Mouse (Mus musculus): ENCODE results near the gene Galnt10. TPM values are rescaled to one million over a fixed set of nuclear protein-coding genes. Genes with fewer than 3 reads are reported as not detected.

Gene Galnt10
- polyA plus RNA-seq, 1 experiment: 19.4 TPM

GRCm38 (mm10) chr11:57701193-57701925 lies 56.1 kb downstream of the Galnt10 start:
- TF ChIP-seq CTCF (IDR thresholded peaks at IDR 0.05; ENCODE audit: extremely low read depth, insufficient read depth, insufficient read length, insufficient replicate concordance) (no peak), POLR2A (IDR thresholded peaks at IDR 0.05; ENCODE audit: low read depth, low read length) (no peak)
- H3K27ac ChIP-seq (ENCODE audit: insufficient read depth, low read length): no peak overlapping the region
- no peaks in the 10 kb centered on the region for H3K4me1 ChIP-seq (ENCODE audit: control insufficient read depth, insufficient read depth, insufficient read length)
- H3K36me3 ChIP-seq (ENCODE audit: control insufficient read depth, insufficient read depth, low read length): no peaks in the 10 kb centered on the region; the same call in 1 of the 2 replicates
- DNase-seq (ENCODE audit: low read depth in 1 of 2, low spot score in 2 of 2): no peak
- H3K27me3 ChIP-seq (ENCODE audit: control insufficient read depth, insufficient read depth, low read length): no peaks in the 10 kb centered on the region
- H3K4me3 ChIP-seq (ENCODE audit: extremely low read depth, insufficient read depth, insufficient read length): no peak overlapping the region
- WGBS: 88% methylated on average over 11 of the region's 11 CpGs

DNA sequence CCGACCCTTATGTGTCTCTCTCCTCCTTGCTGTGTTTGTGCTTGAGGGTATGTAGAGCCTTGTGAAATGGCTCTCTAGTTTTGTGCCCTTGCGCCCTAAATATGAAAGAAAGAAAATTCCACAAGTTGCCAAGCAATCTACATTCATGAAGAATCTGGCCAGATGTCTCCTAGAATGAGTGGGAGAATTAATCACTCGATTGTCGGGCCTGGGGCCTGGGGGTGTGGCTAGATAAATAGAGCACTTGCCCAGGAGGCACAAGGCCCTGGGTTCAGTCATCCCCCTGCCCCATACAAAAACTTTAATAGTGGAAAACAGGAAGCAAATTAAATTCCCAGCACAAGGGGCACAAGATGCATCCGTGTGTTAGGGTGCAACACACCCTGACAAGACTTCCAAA lies 56.7 kb downstream of the Galnt10 start:
- Histone ChIP-seq H3K4me3 (ENCODE audit: extremely low read depth, insufficient read depth, insufficient read length) (no peak overlapping the region), H3K4me1 (ENCODE audit: control insufficient read depth, insufficient read depth, insufficient read length) (no peaks in the 10 kb centered on the region), H3K27ac (ENCODE audit: insufficient read depth, low read length) (no peak overlapping the region), H3K27me3 (ENCODE audit: control insufficient read depth, insufficient read depth, low read length) (no peaks in the 10 kb centered on the region), H3K36me3 (ENCODE audit: control insufficient read depth, insufficient read depth, low read length) (no peaks in the 10 kb centered on the region; the same call in 1 of the 2 replicates)
- WGBS: 89% methylated on average over 5 of the region's 5 CpGs
- no peak for DNase-seq (ENCODE audit: low read depth in 1 of 2, low spot score in 2 of 2)
- TF ChIP-seq POLR2A (IDR thresholded peaks at IDR 0.05; ENCODE audit: low read depth, low read length) (no peak), CTCF (IDR thresholded peaks at IDR 0.05; ENCODE audit: extremely low read depth, insufficient read depth, insufficient read length, insufficient replicate concordance) (no peak)

GRCm38 (mm10) chr11:57706620-57707019 lies 61.4 kb downstream of the Galnt10 start:
- no peak for DNase-seq (ENCODE audit: low read depth in 1 of 2, low spot score in 2 of 2)
- Histone ChIP-seq H3K27ac (ENCODE audit: insufficient read depth, low read length) (no peak overlapping the region), H3K27me3 (ENCODE audit: control insufficient read depth, insufficient read depth, low read length) (no peaks in the 10 kb centered on the region), H3K4me3 (ENCODE audit: extremely low read depth, insufficient read depth, insufficient read length) (no peak overlapping the region), H3K36me3 (ENCODE audit: control insufficient read depth, insufficient read depth, low read length) (no peaks in the 10 kb centered on the region; the same call in 1 of the 2 replicates), H3K4me1 (ENCODE audit: control insufficient read depth, insufficient read depth, insufficient read length) (no peaks in the 10 kb centered on the region)
- TF ChIP-seq POLR2A (IDR thresholded peaks at IDR 0.05; ENCODE audit: low read depth, low read length): no peak
- no peak for TF ChIP-seq CTCF (IDR thresholded peaks at IDR 0.05; ENCODE audit: extremely low read depth, insufficient read depth, insufficient read length, insufficient replicate concordance)
- 98% methylated on average over 1 of the region's 1 CpGs for WGBS

GRCm38 (mm10) chr11:57707114-57707798 lies 62.0 kb downstream of the Galnt10 start:
- TF ChIP-seq POLR2A (IDR thresholded peaks at IDR 0.05; ENCODE audit: low read depth, low read length) (no peak), CTCF (IDR thresholded peaks at IDR 0.05; ENCODE audit: extremely low read depth, insufficient read depth, insufficient read length, insufficient replicate concordance) (no peak)
- WGBS: 89% methylated on average over 5 of the region's 5 CpGs

DNA sequence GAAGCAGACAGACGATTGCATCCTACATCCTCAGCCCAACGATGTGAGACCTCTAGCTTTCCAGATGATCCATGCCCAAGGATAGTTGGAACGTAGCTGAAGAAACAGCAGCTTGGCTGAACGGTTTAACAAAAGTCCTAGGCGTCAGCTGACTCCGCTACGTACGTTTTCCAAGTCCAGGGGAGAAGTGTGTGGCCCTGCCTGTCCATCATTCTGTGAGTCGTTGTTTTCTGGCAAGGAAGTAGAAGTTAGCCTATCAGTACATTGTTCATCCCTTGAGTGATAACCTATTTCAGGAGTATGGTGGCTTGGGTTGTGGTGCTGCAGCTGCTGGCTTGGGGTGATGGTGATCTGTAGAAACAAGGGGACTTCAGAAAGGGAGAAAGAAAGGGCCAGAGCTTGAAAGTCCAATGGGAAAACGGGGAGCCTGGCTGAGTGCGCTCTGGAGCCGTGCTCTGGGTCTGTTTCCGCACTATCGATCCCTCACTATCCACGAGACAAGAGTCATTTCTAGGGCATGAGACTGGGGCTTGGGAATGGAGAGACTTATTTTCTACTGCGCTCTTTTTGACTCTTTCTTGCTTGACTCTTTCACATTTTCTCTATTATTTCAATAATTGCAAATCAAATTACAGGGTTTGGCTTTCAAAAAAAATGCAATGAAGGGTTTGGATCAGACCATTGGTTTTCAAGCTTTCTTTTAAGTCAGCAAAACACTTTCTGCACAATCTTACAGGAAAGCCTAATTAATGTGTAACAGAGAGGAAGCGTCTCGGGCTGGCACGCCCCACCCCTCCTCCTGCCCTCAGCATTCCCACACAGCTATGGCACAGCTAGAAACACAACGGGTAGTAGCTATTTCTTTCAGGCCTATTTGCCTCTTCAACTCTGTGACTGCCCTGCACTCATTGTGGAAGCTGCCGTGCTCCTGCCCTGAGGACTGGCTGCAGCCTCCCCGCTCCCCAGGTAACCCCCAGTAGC lies 63.2 kb downstream of the Galnt10 start:
- no peak overlapping the region for H3K4me3 ChIP-seq (ENCODE audit: extremely low read depth, insufficient read depth, insufficient read length)
- no peaks in the 10 kb centered on the region; the same call in 1 of the 2 replicates for H3K36me3 ChIP-seq (ENCODE audit: control insufficient read depth, insufficient read depth, low read length)
- no peaks in the 10 kb centered on the region for H3K27me3 ChIP-seq (ENCODE audit: control insufficient read depth, insufficient read depth, low read length)
- no peak overlapping the region for H3K27ac ChIP-seq (ENCODE audit: insufficient read depth, low read length)
- no peak for DNase-seq (ENCODE audit: low read depth in 1 of 2, low spot score in 2 of 2)
- 82% methylated on average over 22 of the region's 22 CpGs for WGBS
- TF ChIP-seq POLR2A (IDR thresholded peaks at IDR 0.05; ENCODE audit: low read depth, low read length) (no peak), CTCF (IDR thresholded peaks at IDR 0.05; ENCODE audit: extremely low read depth, insufficient read depth, insufficient read length, insufficient replicate concordance) (no peak)
- H3K4me1 ChIP-seq (ENCODE audit: control insufficient read depth, insufficient read depth, insufficient read length): no peaks in the 10 kb centered on the region

More at GRCm38 (mm10) chr11:57707114-57707798, 62.0 kb downstream of the Galnt10 start:
- DNase-seq (ENCODE audit: low read depth in 1 of 2, low spot score in 2 of 2): no peak
- Histone ChIP-seq H3K27me3 (ENCODE audit: control insufficient read depth, insufficient read depth, low read length) (no peaks in the 10 kb centered on the region), H3K36me3 (ENCODE audit: control insufficient read depth, insufficient read depth, low read length) (no peaks in the 10 kb centered on the region; the same call in 1 of the 2 replicates), H3K27ac (ENCODE audit: insufficient read depth, low read length) (no peak overlapping the region), H3K4me1 (ENCODE audit: control insufficient read depth, insufficient read depth, insufficient read length) (no peaks in the 10 kb centered on the region), H3K4me3 (ENCODE audit: extremely low read depth, insufficient read depth, insufficient read length) (no peak overlapping the region)

DNA sequence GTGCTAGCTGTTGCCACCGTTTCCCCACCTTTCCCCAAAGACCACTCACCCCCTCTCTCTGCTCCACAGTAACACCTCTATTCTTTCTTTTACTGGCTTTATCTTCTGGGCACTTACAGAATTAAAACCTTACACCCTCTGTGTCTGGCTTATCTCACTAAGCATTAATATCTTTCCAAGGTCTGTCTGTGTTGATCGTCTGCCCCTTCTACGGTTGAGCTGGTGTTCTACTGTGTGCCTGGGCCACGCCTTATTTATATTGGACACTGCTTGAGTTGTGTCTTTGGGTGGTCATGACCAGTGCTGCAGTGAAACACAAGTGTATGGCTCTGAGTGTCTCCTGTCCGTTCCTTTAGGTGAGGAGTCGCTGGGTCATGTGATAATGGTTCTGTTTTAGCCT lies 68.7 kb downstream of the Galnt10 start:
- TF ChIP-seq CTCF (IDR thresholded peaks at IDR 0.05; ENCODE audit: extremely low read depth, insufficient read depth, insufficient read length, insufficient replicate concordance) (no peak), POLR2A (IDR thresholded peaks at IDR 0.05; ENCODE audit: low read depth, low read length) (no peak)
- no peak overlapping the region for H3K27ac ChIP-seq (ENCODE audit: insufficient read depth, low read length)
- H3K27me3 ChIP-seq (ENCODE audit: control insufficient read depth, insufficient read depth, low read length): no peaks in the 10 kb centered on the region
- H3K36me3 ChIP-seq (ENCODE audit: control insufficient read depth, insufficient read depth, low read length): no peaks in the 10 kb centered on the region
- no peaks in the 10 kb centered on the region; the same call in 1 of the 2 replicates for H3K4me1 ChIP-seq (ENCODE audit: control insufficient read depth, insufficient read depth, insufficient read length)
- WGBS: 90% methylated on average over 6 of the region's 6 CpGs
- no peak for DNase-seq (ENCODE audit: low read depth in 1 of 2, low spot score in 2 of 2)
- no peak overlapping the region for H3K4me3 ChIP-seq (ENCODE audit: extremely low read depth, insufficient read depth, insufficient read length)

Data from spleen, adult 2 months (tissue).